Mouse (Mus musculus) monocyte, adult 59 days (primary cell): ENCODE results near the gene Tmod4. TPM values are rescaled to one million over a fixed set of nuclear protein-coding genes. Genes with fewer than 3 reads are reported as not detected.

Source experiments
- total RNA-seq, 2 experiments: library from RNA; stranded (reverse); gene quantifications; one replicate each; pipeline ENCODE4 v1.2.4; 2023

Gene Tmod4
- total RNA-seq, result 1 to 10 TPM; 1.0 to 2.3 TPM

DNA sequence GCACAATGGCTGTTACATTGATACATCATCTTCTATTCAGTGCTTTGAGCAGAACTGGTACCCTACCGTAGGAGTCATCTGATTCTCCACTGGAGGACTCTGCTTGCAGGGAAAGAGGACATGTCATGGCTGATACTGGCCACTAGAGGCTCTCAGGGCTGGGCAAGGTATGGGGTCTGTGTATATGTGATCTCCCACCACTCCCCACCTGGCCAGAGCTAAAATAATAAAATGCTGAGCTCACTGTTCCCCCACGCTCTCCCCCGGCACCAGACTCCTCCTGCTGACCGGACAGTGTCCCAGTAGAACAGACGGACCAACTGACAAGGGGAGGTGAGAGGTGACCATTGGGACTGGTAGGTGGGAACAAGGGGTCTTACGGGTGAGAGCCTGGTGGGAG is at the start of gene Tmod4:
Gene Tmod4 (plus strand): TSS at position 231 of the 400 bp plus-strand sequence.

DNA sequence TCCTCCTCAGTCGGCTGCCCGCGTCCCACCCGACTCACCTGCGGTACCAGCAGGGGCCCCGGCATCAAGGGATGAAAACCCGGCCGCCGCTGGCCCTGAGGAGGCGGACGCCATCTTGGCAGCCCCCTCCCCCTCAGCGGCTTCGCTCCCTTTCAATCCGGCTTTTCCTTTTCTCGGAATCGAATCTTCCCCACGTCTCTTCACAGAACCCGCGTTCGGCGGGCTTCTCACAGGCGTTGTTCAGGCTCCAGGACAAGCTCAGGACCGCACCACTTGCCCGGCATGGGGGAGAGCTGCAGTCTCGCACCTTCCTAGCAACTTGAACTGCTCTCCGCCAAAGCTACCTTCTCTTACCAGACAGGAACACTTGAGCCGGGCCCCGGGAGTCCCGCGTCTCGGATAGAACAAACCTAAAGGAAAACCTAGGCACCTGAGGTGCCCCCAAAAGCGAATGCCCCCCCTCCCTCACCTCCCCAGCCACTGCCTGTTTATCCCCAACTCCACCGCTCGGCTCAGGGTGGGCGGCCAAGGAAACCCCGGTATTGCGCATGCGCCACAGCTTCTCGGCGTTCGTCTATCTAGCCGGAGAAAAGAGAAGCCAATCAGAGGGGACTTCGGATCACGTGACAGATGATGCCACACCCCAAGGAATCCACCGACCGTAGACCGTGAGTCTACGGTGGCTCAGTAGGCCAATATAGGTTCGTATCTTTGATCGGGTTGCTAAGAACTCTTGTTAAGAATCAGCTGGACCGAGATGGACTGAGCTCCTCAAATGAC is 17.7 kb upstream of the Tmod4 start, which contains the start of gene Pip5k1a:
Gene Pip5k1a (minus strand): TSS at position 593 of the 780 bp plus-strand sequence.

GRCm38 (mm10) chr3:95110911-95111726 is 13.2 kb upstream of the Tmod4 start, which contains the start of gene Vps72:
Gene Vps72 (plus strand): TSS chr3:95111022.

GRCm38 (mm10) chr3:95133680-95134101 is 9.4 kb downstream of the Tmod4 start, which contains the start of the genes Scnm1 and Lysmd1:
Gene Scnm1 (minus strand): TSS chr3:95134011.
Gene Lysmd1 (plus strand): TSS chr3:95134088.

GRCm38 (mm10) chr3:95141952-95142616 is 17.8 kb downstream of the Tmod4 start, which contains the start of gene Tnfaip8l2:
Gene Tnfaip8l2 (minus strand): TSS chr3:95142360.

DNA sequence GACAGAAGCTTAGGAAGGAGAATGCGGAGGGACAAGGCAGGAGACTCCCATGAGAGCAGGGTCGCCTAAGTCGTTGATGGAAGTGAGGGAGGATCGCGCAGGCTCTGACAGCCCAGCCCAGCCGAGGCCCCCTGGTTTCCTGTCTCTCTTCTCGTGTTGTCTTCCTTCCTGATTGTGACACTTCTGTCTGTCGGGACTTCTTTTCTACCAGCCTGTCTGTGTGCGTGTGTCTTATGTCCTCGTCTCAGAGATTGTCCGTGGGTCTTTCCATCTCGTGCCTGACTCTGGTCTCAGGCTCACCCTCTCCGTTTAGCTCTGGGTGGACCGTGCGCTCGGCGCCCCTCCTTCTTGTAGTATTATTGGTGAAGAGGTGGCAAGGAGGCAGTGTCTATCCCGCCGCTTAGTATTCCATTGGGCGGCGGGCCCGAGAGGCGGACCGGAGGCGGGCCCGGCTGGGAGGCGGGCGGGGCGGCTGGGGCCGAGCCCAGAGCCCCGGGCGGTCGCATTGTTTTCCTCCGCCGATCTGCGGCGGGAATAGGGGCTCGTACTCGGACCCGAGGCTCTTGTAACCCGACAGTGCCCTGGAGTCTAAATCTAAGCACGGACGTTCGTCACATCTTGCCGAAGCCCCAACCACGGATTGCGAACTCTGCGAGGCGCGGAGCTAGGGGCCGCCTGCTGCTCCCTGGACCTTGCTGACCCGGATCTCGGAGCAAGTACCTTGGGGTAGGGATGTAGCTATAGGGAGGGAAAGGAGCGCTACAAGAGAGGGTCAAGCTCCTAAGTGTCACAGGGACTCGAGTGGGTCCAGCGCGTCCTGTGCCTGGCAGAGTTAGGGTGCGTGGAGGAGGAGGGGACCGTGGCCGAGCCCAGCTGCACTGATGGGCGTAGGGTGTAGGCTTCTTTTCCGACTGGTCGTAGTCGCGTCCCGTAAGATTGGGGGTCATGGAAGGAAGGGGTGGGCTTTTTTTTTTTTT is 36.0 kb downstream of the Tmod4 start, which contains the start of gene Sema6c:
Gene Sema6c (plus strand): TSS at position 471 of the 977 bp plus-strand sequence.

Other genes with a start within 250 kb of the Tmod4 start
- 100 to 1,000 TPM; 184 to 186 TPM for gene Psmb4, start 237.5 kb upstream of the Tmod4 start, total RNA-seq
- gene Selenbp1, start 191.4 kb upstream of the Tmod4 start, total RNA-seq, result 10 to 100 TPM; 29.7 to 30.8 TPM
- 10 to 100 TPM; 36.3 to 41.9 TPM for gene Rfx5, start 170.4 kb upstream of the Tmod4 start, total RNA-seq
- 10 to 100 TPM; 42.7 to 59.0 TPM for gene Pi4kb, start 149.7 kb upstream of the Tmod4 start, total RNA-seq
- 10 to 100 TPM; 30.1 to 45.2 TPM for gene Zfp687, start 109.0 kb upstream of the Tmod4 start, total RNA-seq
- 100 to 1,000 TPM; 114 to 127 TPM for gene Psmd4, start 81.9 kb upstream of the Tmod4 start, total RNA-seq
- 10 to 100 TPM; 23.3 to 23.8 TPM for gene Pip5k1a, start 17.5 kb upstream of the Tmod4 start, total RNA-seq
- gene Vps72, start 13.5 kb upstream of the Tmod4 start, total RNA-seq, result 10 to 100 TPM; 39.0 to 47.0 TPM
- 10 to 100 TPM; 67.3 to 70.8 TPM for gene Scnm1, start 9.5 kb downstream of the Tmod4 start, total RNA-seq
- gene Lysmd1, start 9.6 kb downstream of the Tmod4 start, total RNA-seq, result 1 to 10 TPM; 1.9 to 2.0 TPM
- gene Tnfaip8l2, start 17.9 kb downstream of the Tmod4 start, total RNA-seq, result 100 to 1,000 TPM; 119 to 126 TPM
- under 1 TPM; 0.34 to 0.61 TPM for gene Sema6c, start 36.0 kb downstream of the Tmod4 start, total RNA-seq
- 10 to 100 TPM; 42.6 to 48.5 TPM for gene Gabpb2, start 93.4 kb downstream of the Tmod4 start, total RNA-seq
- 100 to 1,000 TPM; 244 to 259 TPM for gene Cdc42se1, start 104.3 kb downstream of the Tmod4 start, total RNA-seq
- 1 to 10 TPM; 5.6 to 5.7 TPM for gene Mllt11, start 107.7 kb downstream of the Tmod4 start, total RNA-seq
- gene Gm128, start 117.1 kb downstream of the Tmod4 start, total RNA-seq, result under 1 TPM in 1 of 2 experiments, not detected in 1; 0.43 TPM
- gene Bnipl, start 126.7 kb downstream of the Tmod4 start, total RNA-seq, result not detected
- 10 to 100 TPM; 37.3 to 42.4 TPM for gene Mindy1, start 156.9 kb downstream of the Tmod4 start, total RNA-seq
- gene Prune1, start 157.6 kb downstream of the Tmod4 start, total RNA-seq, result 10 to 100 TPM in 1 of 2 experiments, 1 to 10 TPM in 1; 9.9 to 10.5 TPM
- 1 to 10 TPM; 2.5 to 3.0 TPM for gene Anxa9, start 182.7 kb downstream of the Tmod4 start, total RNA-seq
- 100 to 1,000 TPM; 131 to 142 TPM for gene Cers2, start 190.3 kb downstream of the Tmod4 start, total RNA-seq
- gene Setdb1, start 232.7 kb downstream of the Tmod4 start, total RNA-seq, result 10 to 100 TPM; 25.5 to 30.8 TPM